Mouse (Mus musculus) cortical plate, adult 2 months (tissue): ENCODE measurements around the gene Kansl1l. TPM values are rescaled to one million over a fixed set of nuclear protein-coding genes. Genes with fewer than 3 reads are reported as not detected.
A peak's percentile ranks its signal among the peaks of the same experiment; 100 is the strongest.

Experiments
- H3K27ac ChIP-seq: fragments of 200-500 bp; 2 replicates; pipeline ENCODE4 v1.5.1; 2012; ENCODE audit warnings: low read length, control low read depth, inconsistent platforms; ENCODE audit not compliant: insufficient read depth
- H3K4me1 ChIP-seq: fragments of 200-500 bp; 2 replicates; pipeline ENCODE4 v1.6.1; 2011; ENCODE audit warnings: low read length; ENCODE audit not compliant: control insufficient read depth, insufficient read depth
- H3K4me3 ChIP-seq: fragments of 200-500 bp; 2 replicates; pipeline ENCODE4 v1.5.1; 2011; ENCODE audit warnings: mild to moderate bottlenecking, low read length, control low read depth; ENCODE audit not compliant: insufficient read depth
- CTCF ChIP-seq: fragments of 200-500 bp; IDR thresholded peaks from 2 replicates; pipeline ENCODE4 v1.5.1; 2011; ENCODE audit warnings: mild to moderate bottlenecking, control low read depth, low read length; ENCODE audit not compliant: insufficient read depth; ENCODE audit errors: extremely low read depth
- POLR2A ChIP-seq: fragments of 200-500 bp; IDR thresholded peaks from 2 replicates; pipeline ENCODE4 v1.6.1; 2011; ENCODE audit warnings: mild to moderate bottlenecking, low read length, control low read depth; ENCODE audit not compliant: insufficient read depth; ENCODE audit errors: extremely low read depth
- polyA plus RNA-seq: library from polyadenylated mRNA; depleted of rRNA; stranded (reverse); fragments of >200 nt; gene quantifications from 2 replicates; pipeline ENCODE4 v1.2.3, GENCODE M21; 2012

Kansl1l gene
- polyA plus RNA-seq, 1 experiment: 8.0 TPM

DNA sequence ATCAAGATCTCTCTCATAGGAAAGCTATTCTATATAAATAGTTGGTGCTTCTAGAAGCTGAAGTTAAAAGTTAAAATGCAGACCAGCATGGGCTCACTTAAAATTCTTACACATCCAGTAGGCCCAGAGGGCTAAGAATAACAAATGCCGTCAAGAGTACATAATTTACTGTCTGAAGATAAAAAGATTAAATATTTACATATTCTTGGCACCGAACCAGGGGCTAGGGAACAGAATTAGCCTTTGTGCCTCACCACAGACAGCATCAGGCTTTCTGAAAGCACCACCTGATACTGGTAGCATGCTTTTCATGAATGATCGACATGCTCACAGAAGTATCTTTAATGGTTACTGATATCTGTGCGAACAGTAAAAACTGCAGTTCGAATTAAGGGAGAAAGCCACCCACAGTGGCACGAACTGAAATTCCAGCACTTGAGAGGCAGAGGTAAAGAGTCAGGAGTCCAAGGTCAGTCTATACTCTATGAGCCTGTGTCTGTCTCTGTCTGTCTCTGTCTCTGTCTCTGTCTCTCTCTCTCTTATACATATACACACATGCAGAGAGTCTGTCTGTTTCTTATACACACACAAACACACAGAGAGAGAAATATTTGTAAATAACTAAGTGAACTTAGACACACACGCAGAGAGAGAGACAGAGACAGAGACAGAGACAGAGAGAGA lies 22.5 kb upstream of the Kansl1l start:
- TF ChIP-seq CTCF: no peak
- TF ChIP-seq POLR2A: no peak
- Histone ChIP-seq H3K4me1 (no peaks in the 10 kb centered on the region), H3K4me3 (no peak overlapping the region), H3K27ac (no peak overlapping the region)

DNA sequence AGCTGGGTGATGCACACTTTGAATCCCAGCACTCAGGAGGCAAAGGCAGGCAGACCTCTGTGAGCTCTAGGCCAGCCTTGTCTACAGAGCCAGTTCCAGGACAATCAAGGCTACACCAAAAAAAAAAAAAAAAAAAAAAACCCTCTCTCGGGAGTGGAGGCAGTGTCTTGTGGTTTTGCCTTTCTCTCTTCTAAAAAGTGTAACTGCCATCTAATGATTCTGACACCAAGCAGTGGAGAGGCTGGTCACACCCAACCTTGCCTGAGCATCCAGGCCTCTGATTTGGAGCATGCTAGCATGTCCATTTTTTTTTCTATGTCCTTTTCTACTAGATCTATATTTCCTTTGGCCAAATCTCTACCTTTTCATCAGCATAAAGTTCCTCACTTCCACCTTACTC lies 21.8 kb upstream of the Kansl1l start:
- no peak for TF ChIP-seq POLR2A
- TF ChIP-seq CTCF: no peak
- no peak overlapping the region for H3K27ac ChIP-seq
- H3K4me1 ChIP-seq: no peaks in the 10 kb centered on the region
- no peak overlapping the region for H3K4me3 ChIP-seq

DNA sequence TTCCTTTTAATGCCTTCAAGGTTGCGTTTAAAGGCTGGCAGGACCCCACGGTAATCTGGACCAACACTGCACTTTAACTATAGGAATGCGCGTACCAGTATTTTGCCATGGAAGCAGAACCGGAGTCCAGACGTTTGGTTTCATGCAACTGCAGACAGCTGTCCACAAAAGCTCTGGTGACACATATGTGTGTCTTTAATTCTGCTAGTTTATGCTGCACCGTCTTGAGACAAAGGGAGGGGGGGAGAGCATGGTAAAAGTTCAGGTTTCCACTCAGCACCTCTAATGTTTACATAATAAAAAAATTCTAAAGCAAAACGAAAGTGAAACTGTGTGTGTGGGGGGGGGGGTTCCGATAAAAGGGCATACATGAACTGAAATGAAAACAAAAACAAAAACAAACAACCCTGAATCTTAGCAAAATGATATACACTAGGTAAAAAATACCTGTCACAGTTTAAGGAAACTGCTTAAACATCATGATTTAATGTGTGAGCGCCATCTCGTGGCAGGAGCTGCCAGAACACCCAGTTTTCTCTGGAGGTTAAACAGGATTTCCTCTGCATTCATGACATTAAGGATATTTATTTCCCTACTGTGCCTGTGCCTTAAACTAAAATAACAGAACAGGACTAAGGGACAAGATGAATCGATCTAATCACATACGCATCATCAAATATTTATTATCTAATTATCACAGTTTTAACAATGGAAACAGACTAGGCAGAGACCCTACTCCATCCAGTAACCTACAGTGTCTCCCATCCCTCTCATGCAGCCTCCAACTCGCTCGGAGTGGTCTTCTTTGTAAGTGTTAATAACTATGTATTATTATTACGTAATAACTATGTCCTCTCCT lies 21.1 kb upstream of the Kansl1l start:
- Histone ChIP-seq H3K4me1 (no peaks in the 10 kb centered on the region), H3K4me3 (0 out of 2 replicates have a peak overlapping the region, but pooled peaks have one; percentile 17), H3K27ac (no peak overlapping the region)
- TF ChIP-seq POLR2A (no peak), CTCF (peak; percentile 76)

DNA sequence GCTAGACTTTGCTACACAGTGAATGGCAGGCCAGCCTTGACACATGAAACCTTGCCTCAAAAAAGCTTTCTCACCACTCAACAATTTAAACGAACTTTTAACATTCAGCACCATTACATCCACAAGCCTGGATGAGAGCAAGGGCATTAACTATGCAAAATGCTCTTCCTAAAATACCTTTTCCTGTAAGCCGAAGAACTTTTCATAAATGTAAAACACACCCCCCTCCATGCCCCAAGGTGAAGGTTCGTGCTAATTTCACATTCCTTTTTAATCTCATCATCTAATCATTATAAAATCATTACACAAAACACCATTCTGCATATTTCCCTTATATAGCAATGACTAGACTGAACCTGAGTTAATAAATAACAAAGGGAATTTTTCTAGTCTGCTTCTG lies 19.8 kb upstream of the Kansl1l start:
- no peak overlapping the region for H3K27ac ChIP-seq
- TF ChIP-seq CTCF (no peak), POLR2A (no peak)
- no peaks in the 10 kb centered on the region for H3K4me1 ChIP-seq
- no peak overlapping the region for H3K4me3 ChIP-seq

DNA sequence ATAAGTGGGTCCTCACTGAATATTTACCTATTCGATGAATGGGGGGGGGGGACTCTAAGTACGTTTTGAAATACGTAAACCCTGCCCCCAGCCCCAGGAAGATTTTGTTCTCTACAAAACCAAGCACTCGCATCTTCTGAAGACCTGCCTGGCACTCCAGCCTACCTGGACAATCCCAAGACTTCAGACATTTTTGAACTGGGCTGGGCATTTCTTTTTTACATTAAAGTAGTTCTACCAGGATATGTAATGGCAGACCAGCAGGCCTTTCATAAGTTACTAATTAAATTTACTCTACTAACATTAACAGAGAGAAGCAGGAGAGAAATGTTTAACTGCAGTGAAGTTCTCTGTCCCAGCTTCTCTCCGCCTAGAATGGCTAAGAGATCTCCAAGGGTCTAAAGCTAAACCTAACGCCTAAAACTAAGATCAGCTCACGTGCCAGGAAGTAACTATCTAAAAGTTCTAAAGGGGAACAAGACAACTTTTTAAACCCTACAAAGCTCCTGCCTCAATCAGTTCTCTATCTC lies 15.3 kb upstream of the Kansl1l start:
- no peak overlapping the region for H3K4me3 ChIP-seq
- H3K4me1 ChIP-seq: no peaks in the 10 kb centered on the region
- H3K27ac ChIP-seq: no peak overlapping the region
- TF ChIP-seq CTCF: no peak
- TF ChIP-seq POLR2A: no peak

DNA sequence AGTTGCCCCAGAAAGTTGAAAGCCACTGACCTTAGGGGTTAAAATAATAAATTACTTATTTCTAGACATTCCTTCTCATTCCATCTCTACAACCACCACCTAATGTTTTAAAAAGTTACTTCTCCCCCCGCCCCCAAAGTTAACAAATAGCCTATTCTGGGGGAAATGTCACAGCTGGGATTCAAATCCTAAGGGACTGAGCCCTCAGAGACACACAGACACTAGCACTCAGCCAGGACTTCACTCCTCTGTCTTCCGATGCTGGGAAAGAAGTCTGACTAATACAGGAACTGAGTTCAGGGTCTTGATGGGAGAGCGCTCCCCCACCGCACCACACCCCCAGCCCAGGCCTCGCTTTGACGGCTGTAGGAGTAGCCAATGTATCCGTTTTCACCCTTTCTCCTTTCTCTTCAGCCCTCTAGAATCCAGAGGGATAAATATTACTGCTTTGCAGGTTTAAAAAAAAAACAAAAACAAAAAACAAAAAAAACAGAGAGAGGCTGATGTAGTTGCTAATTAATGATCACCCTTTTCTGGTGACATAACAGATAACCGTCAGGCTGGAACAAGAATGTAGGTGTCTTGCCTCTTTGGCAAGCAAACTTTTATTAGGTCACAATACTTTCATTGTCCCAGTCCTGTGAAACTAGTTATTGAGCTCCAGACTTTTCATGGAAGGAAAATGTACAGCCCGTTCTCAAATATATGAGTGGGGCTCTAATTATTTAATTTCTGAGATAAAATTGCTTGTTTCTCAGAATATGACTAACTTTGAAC lies 14.7 kb upstream of the Kansl1l start:
- TF ChIP-seq POLR2A: no peak
- no peak for TF ChIP-seq CTCF
- Histone ChIP-seq H3K4me1 (no peaks in the 10 kb centered on the region), H3K4me3 (no peak overlapping the region), H3K27ac (no peak overlapping the region)

DNA sequence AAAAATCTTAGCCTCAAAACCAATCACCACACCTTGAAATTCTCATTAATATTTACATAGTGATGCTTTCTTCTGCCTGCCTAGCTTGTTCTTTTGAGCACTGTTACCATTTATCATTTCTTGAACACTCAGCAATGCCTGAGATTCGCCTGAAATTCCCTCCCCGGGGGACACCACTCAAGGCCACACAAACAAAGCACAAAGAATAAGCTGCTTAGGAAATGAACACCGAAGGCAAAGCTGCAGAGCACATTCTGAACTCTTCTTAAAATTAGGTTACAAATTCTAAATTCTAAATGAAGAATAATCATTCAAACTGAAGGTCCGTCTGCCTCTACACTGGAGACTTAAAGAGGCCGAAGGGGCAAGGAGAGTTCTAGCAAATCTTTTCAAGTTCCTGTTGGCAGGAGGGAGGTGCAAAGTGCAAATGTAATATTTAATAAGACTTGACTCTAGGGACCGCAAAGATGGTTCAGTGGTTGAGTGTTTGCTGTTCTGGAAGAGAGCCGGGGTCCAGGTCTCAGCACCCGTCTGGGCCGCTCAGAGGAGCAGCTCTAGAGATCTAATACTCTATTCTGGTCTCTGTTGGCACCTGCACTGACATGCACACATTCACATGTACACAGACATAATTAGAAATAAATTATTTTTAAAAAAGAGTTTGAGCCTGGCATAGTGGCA lies 12.2 kb upstream of the Kansl1l start:
- H3K27ac ChIP-seq: no peak overlapping the region
- H3K4me3 ChIP-seq: no peak overlapping the region
- H3K4me1 ChIP-seq: no peaks in the 10 kb centered on the region
- TF ChIP-seq CTCF (no peak), POLR2A (no peak)

DNA sequence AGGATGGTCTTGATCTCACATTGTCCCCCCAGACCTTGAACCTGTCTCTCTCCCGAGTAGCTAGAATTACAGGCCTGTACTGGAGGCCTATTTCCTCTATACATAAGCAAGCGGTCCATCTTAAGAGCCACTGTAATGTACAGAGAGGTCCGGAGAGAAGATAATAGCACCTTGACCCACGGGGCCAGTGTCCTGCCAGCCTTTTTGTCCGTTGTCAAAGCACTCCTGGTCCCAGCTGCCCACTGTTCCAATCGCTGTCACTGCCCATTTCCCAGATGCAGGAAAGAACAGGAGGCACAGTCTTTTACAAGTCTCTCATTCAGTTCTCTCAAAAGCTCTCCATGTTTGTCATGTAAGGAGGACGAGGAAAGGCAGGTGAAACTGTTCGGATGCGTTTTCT lies 4.6 kb upstream of the Kansl1l start:
- no peaks in the 10 kb centered on the region for H3K4me1 ChIP-seq
- no peak for TF ChIP-seq POLR2A
- no peak for TF ChIP-seq CTCF

DNA sequence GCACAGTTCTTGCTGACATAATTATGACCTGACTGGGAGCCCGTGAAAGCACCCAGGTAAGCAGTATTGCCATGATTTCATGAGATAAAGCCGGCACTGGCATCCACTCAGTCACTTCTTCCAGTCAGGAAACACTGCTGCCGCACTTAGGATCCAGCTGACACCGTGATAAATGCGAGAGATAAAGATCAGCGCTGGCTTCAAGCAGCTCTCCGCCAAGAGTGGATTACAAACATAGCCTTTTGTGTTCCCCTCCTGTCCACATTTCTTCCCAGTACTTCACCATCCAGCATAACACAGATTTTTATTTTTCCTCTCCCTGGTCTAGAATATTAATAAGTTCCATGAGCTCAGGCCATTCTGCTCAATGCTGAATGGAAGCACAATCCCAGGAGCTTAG lies 2.9 kb upstream of the Kansl1l start:
- TF ChIP-seq CTCF (no peak), POLR2A (no peak)
- Histone ChIP-seq H3K27ac (no peak overlapping the region), H3K4me1 (peaks cover under 1% of the 10 kb centered on the region; the same call in 1 of the 2 replicates), H3K4me3 (no peak overlapping the region)

More for the DNA sequence above, 4.6 kb upstream of the Kansl1l start:
- Histone ChIP-seq H3K27ac (no peak overlapping the region), H3K4me3 (no peak overlapping the region)
